Mouse (Mus musculus) left cerebral cortex, adult 11 months (tissue): Measurements from ENCODE around the gene Kbtbd2.

Source experiments
- DNase-seq: peaks from one replicate; pipeline ENCODE4 v3.0.0; 2022; ENCODE audit warnings: low spot score

Kbtbd2 gene

GRCm38 (mm10) chr6:56785068-56785467, 12.5 kb downstream of the Kbtbd2 start:
- DNase-seq: no peak

GRCm38 (mm10) chr6:56783561-56784272, 13.9 kb downstream of the Kbtbd2 start:
- DNase-seq: no peak

GRCm38 (mm10) chr6:56779636-56780035, 18.0 kb downstream of the Kbtbd2 start:
- DNase-seq: no peak

- DNase-seq: no peak
These were observed 21.8 kb downstream of the Kbtbd2 start for GRCm38 (mm10) chr6:56775816-56776215.

GRCm38 (mm10) chr6:56765696-56766095, 31.9 kb downstream of the Kbtbd2 start:
- no peak for DNase-seq

GRCm38 (mm10) chr6:56765265-56765664, 32.3 kb downstream of the Kbtbd2 start:
- DNase-seq: no peak

- DNase-seq: no peak
These were observed 38.3 kb downstream of the Kbtbd2 start for GRCm38 (mm10) chr6:56759324-56759723.

GRCm38 (mm10) chr6:56756117-56756516, 41.5 kb downstream of the Kbtbd2 start:
- no peak for DNase-seq

GRCm38 (mm10) chr6:56753719-56754118, 43.9 kb downstream of the Kbtbd2 start:
- DNase-seq: no peak

- DNase-seq: no peak
These were observed 51.6 kb downstream of the Kbtbd2 start for GRCm38 (mm10) chr6:56745950-56746543.

- DNase-seq: no peak
These were observed 65.1 kb downstream of the Kbtbd2 start for GRCm38 (mm10) chr6:56732545-56732944.
